Mouse (Mus musculus) olfactory bulb, adult 2 months (tissue): ENCODE data around the gene Cilp.

Experiments used
- CTCF ChIP-seq: fragments of 200-500 bp; IDR thresholded peaks from 2 replicates; pipeline ENCODE4 v1.5.1; 2012; ENCODE audit warnings: low read depth, mild to moderate bottlenecking, low read length, moderate library complexity; ENCODE audit not compliant: insufficient read depth
- POLR2A ChIP-seq: fragments of 200-500 bp; IDR thresholded peaks from 2 replicates; pipeline ENCODE4 v1.6.1; 2012; ENCODE audit warnings: mild to moderate bottlenecking, low read depth, low read length, moderate library complexity; ENCODE audit not compliant: insufficient read depth

DNA sequence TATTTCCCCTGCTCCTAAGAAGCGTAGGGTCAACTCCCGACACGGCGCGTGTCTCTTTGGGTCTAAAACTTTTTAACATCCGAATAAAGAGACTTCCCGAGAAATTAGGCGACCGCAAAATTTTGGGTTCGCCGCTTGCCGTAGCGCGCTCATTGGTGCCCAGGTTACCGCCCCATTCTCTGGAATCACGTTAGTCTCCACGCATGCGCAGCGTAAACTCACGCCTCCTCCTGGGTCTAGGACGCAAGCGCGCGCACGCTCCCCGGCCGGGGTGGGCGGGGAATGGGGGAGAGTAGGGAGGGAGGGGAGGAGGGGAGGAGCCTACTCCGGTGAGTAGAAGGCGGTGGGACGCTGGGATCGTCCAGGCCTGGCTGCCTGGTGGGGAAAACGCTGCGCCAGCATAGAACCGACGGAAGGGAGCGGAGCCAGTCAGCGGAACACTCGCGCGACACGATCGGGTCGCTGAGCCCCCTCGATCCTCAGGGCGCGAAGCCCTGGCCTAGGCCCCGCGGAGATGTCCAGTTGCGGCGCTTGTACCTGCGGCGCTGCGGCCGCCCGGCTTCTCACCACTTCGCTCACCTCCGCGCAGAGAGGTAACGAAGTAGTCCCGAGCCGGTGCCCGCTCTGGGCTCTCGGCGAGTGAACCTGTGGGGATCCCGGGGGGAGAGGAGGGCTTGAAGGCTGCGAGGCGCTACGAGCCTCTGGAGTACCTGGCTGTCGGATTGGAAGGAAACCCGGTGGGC, 29.2 kb downstream of the Cilp start, which contains the start of gene Clpx:
- TF ChIP-seq POLR2A, result peak; percentile 73
- TF ChIP-seq CTCF, result no peak
